Mouse (Mus musculus) megakaryocyte, embryonic 14.5 days (primary cell): Measurements from ENCODE around the gene Pdap1.

ENCODE experiments used
- FLI1 ChIP-seq: IDR thresholded peaks from 2 replicates; pipeline ENCODE4 v1.6.1; 2012; ENCODE audit warnings: low read length, inconsistent platforms, mixed read lengths
- GATA1 ChIP-seq: IDR thresholded peaks from 3 replicates; pipeline ENCODE4 v1.6.1; 2012; ENCODE audit warnings: mixed read lengths, low read length, inconsistent platforms, borderline replicate concordance

DNA sequence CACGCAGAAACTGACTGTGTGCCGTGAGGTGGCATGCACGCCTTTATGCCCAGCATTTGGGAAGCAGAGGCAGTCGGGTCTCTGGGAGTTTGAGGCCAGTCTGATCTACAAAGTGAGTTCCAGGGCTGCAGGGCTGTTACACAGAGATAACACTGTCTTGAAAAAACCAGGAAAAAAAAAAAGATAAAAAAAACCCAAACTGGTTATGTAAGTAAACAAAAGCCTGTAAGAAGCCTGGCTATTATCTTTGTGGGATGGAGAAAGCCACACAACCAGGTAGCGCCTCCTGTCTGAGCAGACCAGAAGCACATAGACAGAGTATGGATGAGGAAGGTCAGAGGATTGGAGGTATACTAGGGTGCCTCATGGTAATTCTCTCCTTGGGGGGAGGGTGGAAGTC is 12.7 kb upstream of the Pdap1 start:
- no peak for TF ChIP-seq GATA1
- no peak for TF ChIP-seq FLI1
